Mouse (Mus musculus): ENCODE measurements around the gene Uba3.

DNA sequence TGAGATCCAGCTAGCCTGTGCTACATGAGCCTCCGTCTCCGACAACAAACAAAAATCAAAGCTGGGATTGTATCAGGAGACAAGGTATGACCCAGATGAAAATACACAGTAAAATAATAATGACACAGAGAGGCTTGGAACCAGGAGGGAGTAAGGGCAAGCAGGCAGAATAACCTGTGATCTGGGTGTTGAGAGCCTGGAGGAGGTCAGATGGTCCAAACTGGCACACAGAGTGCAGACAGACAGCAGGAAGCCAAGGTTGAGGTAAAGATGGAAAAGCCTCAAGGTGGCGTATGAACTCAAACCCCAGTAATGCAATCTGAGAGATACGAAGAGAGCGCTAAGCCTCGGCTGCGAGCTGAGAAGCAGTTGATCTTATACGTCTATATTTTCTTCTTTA, 19.1 kb upstream of the Uba3 start:
- TF ChIP-seq POLR2A (IDR thresholded peaks at IDR 0.05; ENCODE audit: borderline replicate concordance, low read depth, low read length) = no peak
- TF ChIP-seq CTCF (IDR thresholded peaks at IDR 0.05; ENCODE audit: low read depth, low read length) = no peak
